Mouse (Mus musculus) midbrain, embryonic 13.5 days (tissue): Measurements from ENCODE around the gene Poldip2. TPM values are rescaled to one million over a fixed set of nuclear protein-coding genes. Genes with fewer than 3 reads are reported as not detected.
A peak's percentile ranks its signal among the peaks of the same experiment; 100 is the strongest.

Source experiments
- ATAC-seq: fragments of 200-750 bp; cut with Nextera tagmentation; 2 replicates; pipeline ENCODE4 v1.8.0; 2017; ENCODE audit warnings: mild to moderate bottlenecking, moderate TSS enrichment, moderate library complexity
- H3K27ac ChIP-seq: fragments of 300-500 bp; sonication (generic); 2 replicates; pipeline ENCODE4 v1.5.1; 2015; ENCODE audit warnings: inconsistent platforms, mild to moderate bottlenecking, moderate library complexity
- H3K27me3 ChIP-seq: fragments of 300-500 bp; sonication (generic); 2 replicates; pipeline ENCODE4 v1.6.1; 2015; ENCODE audit warnings: mild to moderate bottlenecking, inconsistent platforms
- H3K36me3 ChIP-seq: fragments of 300-500 bp; sonication (generic); 2 replicates; pipeline ENCODE4 v1.6.1; 2015; ENCODE audit warnings: mild to moderate bottlenecking, inconsistent platforms
- H3K4me1 ChIP-seq: fragments of 300-500 bp; sonication (generic); replicated peaks from 2 replicates; pipeline ENCODE4 v1.6.1; 2015; ENCODE audit warnings: inconsistent platforms
- H3K4me2 ChIP-seq: fragments of 300-500 bp; sonication (generic); replicated peaks from 2 replicates; pipeline ENCODE4 v1.6.1; 2015; ENCODE audit warnings: moderate library complexity, mild to moderate bottlenecking, inconsistent platforms
- H3K4me3 ChIP-seq: fragments of 300-500 bp; sonication (generic); replicated peaks from 2 replicates; pipeline ENCODE4 v1.5.1; 2015; ENCODE audit warnings: mild to moderate bottlenecking, inconsistent platforms
- H3K9ac ChIP-seq: fragments of 300-500 bp; sonication (generic); replicated peaks from 2 replicates; pipeline ENCODE4 v1.6.1; 2015; ENCODE audit warnings: mild to moderate bottlenecking, inconsistent platforms
- H3K9me3 ChIP-seq: fragments of 300-500 bp; sonication (generic); 2 replicates; pipeline ENCODE4 v1.6.1; 2016; ENCODE audit warnings: mild to moderate bottlenecking, inconsistent platforms
- WGBS: fragments of 180-500 bp; shearing (Covaris S2); methylation state at CpG from one replicate; pipeline ENCODE4 v1.1.7; 2015; 5-methylcytosine and 5-hydroxymethylcytosine counted together
- polyA plus RNA-seq: library from polyadenylated mRNA; unstranded; fragments of >200 nt; fragmentation: Nextera tagmentation; extraction: Ambion mirVana; gene quantifications from 2 replicates; pipeline ENCODE4 v1.2.1, GENCODE M21; 2015

Poldip2 gene
- polyA plus RNA-seq, 1 experiment from 2014 or later, result 176 TPM

DNA sequence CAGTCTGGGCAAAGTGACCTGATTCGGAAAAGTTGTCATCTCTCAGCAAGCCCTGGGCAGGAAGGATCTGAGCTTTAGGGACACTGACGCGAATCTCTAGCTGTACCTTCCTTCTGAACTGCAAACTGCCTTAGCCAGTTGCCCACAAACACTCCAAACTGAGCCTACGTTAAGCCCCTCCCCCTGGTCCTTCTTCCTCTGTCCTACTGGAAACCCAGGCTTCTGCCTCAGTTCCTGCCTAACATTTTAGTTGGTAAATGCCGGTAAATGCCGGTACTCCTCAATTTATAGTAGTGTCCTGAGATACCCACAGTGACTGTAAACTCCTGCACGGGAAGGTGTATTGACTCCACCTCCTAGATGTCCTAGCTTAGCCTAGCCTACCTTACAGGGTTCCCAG is 28.4 kb upstream of the Poldip2 start:
- no peak for ATAC-seq
- H3K4me2 ChIP-seq, result no peak overlapping the region
- no peak overlapping the region for H3K27ac ChIP-seq
- H3K9ac ChIP-seq, result no peak overlapping the region
- H3K36me3 ChIP-seq, result peaks cover 79% of the 10 kb centered on the region
- H3K9me3 ChIP-seq, result no peaks in the 10 kb centered on the region
- H3K4me3 ChIP-seq, result no peak overlapping the region
- H3K4me1 ChIP-seq, result 0 out of 2 replicates have a peak, but pooled peaks cover 3% of the 10 kb centered on the region
- 65% methylated on average over 7 of the region's 7 CpGs for whole genome bisulfite sequencing
- peaks cover 13% of the 10 kb centered on the region for H3K27me3 ChIP-seq

DNA sequence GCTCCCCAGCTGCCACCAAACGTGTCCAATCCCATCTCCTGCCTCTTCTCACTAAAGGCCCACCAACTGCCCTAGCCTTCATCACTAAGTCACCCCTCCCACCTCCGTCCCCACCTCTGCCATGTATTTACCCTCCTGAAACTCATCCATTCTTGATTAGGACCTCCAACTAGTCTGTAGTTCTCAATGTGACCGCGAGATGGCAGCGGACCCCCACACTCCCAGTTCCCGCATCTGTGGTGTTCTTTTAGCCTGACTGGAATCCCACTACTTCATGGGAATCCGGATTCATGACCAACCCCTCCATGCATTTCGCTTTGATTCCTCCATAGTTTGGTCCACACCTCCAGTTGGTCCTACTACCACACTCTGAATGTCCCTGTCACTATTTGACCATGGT is 23.8 kb upstream of the Poldip2 start:
- H3K9me3 ChIP-seq, result no peaks in the 10 kb centered on the region
- no peak overlapping the region for H3K4me2 ChIP-seq
- WGBS, result 4% methylated on average over 8 of the region's 8 CpGs
- peaks cover 17% of the 10 kb centered on the region for H3K4me1 ChIP-seq
- no peak overlapping the region for H3K27ac ChIP-seq
- 0 out of 2 replicates have a peak overlapping the region, but pooled peaks have one; percentile 28 for H3K9ac ChIP-seq
- H3K27me3 ChIP-seq, result peaks cover 46% of the 10 kb centered on the region
- H3K4me3 ChIP-seq, result no peak overlapping the region
- ATAC-seq, result no peak
- H3K36me3 ChIP-seq, result peaks cover 45% of the 10 kb centered on the region

DNA sequence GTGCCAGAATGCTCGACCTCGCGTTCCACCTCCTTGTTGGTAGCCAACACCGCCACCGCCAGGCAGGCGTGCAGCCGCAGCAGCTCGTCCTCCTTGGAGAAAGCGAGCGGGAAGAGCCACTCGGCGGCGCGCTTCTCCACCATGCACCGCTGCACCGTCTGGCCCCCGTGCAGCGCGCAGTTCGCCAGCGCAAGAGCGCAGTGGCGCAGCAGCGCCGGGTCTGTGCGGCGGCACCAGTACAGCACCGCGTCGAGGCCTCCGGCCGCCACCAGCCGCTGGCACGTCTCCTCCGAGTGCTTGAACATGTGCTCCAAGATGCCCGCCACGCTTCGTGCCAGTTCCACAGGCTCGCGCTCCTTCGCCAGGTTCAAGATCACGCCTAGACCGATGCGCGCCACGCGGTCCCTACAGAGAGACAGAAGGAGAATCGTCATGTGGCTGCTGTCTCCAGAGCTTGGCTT is 21.2 kb upstream of the Poldip2 start:
- no peaks in the 10 kb centered on the region for H3K9me3 ChIP-seq
- H3K9ac ChIP-seq, result peak overlapping the region; percentile 54
- no peak overlapping the region for H3K27ac ChIP-seq
- H3K4me2 ChIP-seq, result peak overlapping the region; percentile 54
- peak; percentile 91 for ATAC-seq
- WGBS, result 7% methylated on average over 48 of the region's 48 CpGs
- H3K4me1 ChIP-seq, result peaks cover 35% of the 10 kb centered on the region
- peak overlapping the region; percentile 26 for H3K4me3 ChIP-seq
- peaks cover 46% of the 10 kb centered on the region for H3K27me3 ChIP-seq
- peaks cover 24% of the 10 kb centered on the region for H3K36me3 ChIP-seq

DNA sequence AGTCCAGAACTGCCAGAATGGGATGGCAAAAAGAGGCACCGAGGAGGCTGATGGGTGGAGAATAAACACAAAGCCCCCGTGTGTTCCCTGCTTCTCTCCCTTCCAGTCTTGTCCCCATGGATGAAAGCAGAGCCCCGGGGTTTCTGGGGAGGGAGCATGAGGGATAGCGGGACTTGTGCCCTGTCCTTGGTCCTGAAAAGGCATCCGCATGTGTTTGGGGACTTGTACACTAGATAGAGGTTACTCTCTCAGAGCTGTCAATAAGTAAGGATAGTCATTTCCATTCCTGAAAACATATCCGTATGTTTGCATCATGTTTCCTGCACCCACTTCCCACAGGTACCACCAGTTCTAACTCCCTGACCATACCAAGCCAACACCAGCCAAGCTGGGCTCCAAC is 16.1 kb upstream of the Poldip2 start:
- ATAC-seq, result no peak
- Histone ChIP-seq H3K36me3 (no peaks in the 10 kb centered on the region), H3K9me3 (no peaks in the 10 kb centered on the region), H3K27me3 (peaks cover 26% of the 10 kb centered on the region), H3K4me3 (peak overlapping the region; percentile 88), H3K4me2 (peak overlapping the region; percentile 77), H3K27ac (no peak overlapping the region), H3K4me1 (peaks cover 46% of the 10 kb centered on the region), H3K9ac (peak overlapping the region; percentile 77)
- WGBS, result 9% methylated on average over 6 of the region's 6 CpGs

DNA sequence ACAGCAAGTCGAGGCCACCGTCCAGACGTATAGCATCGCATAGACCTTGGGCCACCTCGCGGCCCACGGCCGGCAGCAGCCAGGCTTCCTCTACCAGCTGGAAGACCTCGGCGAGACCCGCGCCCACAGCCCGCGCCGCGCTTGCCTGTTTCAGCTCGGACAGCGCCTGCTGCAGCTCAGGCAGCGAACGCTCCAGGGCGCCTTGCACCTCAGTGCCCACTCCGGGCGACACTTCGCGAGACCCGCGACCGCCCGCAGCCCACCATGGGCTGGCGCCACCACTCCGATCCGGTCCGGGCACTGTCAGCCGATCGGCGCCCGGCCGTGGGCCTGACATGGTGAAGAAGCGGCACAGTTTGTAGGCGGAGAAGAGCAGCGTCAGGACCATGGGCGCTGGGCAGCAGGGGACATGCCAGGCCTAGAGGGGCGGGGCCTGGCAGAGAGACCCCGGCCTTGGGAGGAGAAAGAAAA is 14.9 kb upstream of the Poldip2 start:
- H3K9me3 ChIP-seq, result no peaks in the 10 kb centered on the region
- H3K27me3 ChIP-seq, result peaks cover 16% of the 10 kb centered on the region; the same call in 1 of the 2 replicates
- H3K4me3 ChIP-seq, result peak overlapping the region; percentile 88
- ATAC-seq, result peak; percentile 82
- under 1% methylated on average over 44 of the region's 44 CpGs for WGBS
- H3K9ac ChIP-seq, result peak overlapping the region; percentile 77
- peak overlapping the region; percentile 77 for H3K4me2 ChIP-seq
- H3K27ac ChIP-seq, result peak overlapping the region; percentile 95
- H3K4me1 ChIP-seq, result peaks cover 41% of the 10 kb centered on the region
- H3K36me3 ChIP-seq, result no peaks in the 10 kb centered on the region

DNA sequence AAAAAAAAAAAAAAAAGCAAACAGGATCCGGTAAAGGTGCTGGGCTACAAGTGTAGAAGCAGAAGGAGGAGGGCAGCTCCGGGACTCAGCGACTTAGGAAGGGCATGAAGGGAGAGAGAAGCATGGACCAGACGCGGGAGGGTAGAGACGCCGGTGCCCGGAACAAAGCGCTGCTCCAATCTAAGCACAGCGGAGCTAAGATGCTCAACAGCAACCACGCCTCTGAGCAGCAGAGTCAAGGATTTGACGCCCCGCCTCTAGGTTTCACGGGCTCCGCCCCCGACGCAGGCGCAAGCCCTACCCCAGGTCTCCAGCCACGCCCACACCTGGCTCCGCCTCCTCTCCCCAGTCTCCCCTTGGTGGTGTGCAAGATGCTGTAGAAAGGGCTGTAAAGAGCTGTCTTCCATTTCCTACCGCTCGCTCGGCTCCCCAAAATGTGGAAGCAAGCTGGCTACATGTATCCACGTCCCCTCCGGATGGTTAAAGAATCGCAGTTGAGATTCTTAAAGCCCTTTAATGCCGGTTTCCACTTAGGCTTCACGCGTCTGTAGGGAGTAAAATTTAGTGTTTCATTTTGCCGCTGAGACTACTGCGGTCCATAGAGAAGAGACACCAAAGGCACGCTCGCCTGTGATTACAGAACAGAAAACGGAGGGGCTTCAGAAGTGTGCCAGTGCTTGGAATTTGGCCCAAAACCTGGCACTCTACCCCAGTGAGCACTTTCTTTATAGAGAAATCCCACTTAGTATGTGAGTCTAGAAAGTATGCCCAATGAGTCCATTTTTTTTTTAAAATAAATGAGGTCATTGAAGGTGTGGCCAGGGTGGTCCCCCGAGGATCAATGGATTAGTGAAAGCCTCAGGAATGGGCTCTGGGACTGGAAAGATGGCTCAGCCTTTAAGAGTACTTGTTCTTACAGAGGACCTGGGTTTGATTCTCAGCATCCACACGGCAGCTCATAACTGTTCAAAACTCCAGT is 14.2 kb upstream of the Poldip2 start, which contains the start of gene Sarm1:
Gene Sarm1, minus strand, starts transcription at position 211 of the 979 bp plus-strand sequence.
- Histone ChIP-seq H3K4me1 (peaks cover 41% of the 10 kb centered on the region), H3K9ac (peak within 1 kb of the TSS; percentile 77), H3K27ac (peak within 1 kb of the TSS; percentile 95), H3K4me2 (peak within 1 kb of the TSS; percentile 77), H3K27me3 (peaks cover 16% of the 10 kb centered on the region; the same call in 1 of the 2 replicates), H3K4me3 (peak within 1 kb of the TSS; percentile 88), H3K9me3 (no peaks in the 10 kb centered on the region), H3K36me3 (no peaks in the 10 kb centered on the region)
- peak; percentile 96 for ATAC-seq
- WGBS, result 3% methylated on average over 36 of the region's 36 CpGs

DNA sequence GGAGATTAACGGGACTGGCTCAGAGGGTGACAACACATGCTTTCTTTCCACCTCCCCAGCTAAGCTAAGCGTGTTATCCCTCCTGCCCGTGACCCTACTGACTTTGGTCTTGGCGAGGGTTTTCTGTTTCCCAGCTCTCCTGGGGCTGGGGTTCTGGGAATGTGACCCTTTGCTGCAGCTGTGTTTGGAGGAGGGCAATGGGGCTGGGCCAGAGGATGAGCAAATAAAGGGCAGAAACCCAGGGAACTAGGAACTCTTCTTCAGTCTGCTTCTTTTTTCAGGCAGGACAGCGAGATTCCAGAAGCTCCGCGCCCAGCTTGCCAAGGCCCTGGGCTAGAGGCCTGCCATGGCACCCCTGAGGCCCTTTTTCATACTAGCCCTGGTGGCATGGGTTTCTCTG is 13.0 kb upstream of the Poldip2 start, which contains the start of gene Vtn:
Gene Vtn, plus strand, starts transcription at position 88 of the 400 bp plus-strand sequence.
- 46% methylated on average over 7 of the region's 7 CpGs for WGBS
- H3K4me3 ChIP-seq, result peak within 1 kb of the TSS; percentile 88
- peaks cover 40% of the 10 kb centered on the region for H3K4me1 ChIP-seq
- H3K9ac ChIP-seq, result peak within 1 kb of the TSS; percentile 65
- H3K9me3 ChIP-seq, result no peaks in the 10 kb centered on the region
- no peaks in the 10 kb centered on the region for H3K36me3 ChIP-seq
- H3K4me2 ChIP-seq, result peak within 1 kb of the TSS; percentile 77
- no peak for ATAC-seq
- H3K27ac ChIP-seq, result peak within 1 kb of the TSS; percentile 95
- peaks cover 16% of the 10 kb centered on the region; the same call in 1 of the 2 replicates for H3K27me3 ChIP-seq

DNA sequence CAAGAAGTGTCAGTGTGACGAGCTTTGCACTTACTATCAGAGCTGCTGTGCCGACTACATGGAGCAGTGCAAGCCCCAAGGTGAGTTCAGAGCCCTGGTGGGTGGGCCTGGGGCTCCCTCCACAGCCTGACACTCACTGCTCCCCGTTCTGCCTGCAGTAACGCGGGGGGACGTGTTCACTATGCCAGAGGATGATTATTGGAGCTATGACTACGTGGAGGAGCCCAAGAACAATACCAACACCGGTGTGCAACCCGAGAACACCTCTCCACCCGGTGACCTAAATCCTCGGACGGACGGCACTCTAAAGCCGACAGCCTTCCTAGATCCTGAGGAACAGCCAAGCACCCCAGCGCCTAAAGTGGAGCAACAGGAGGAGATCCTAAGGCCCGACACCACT is 12.4 kb upstream of the Poldip2 start:
- H3K9me3 ChIP-seq, result no peaks in the 10 kb centered on the region
- H3K4me1 ChIP-seq, result peaks cover 35% of the 10 kb centered on the region
- ATAC-seq, result no peak
- H3K36me3 ChIP-seq, result no peaks in the 10 kb centered on the region
- peak overlapping the region; percentile 6; the same call in 1 of the 2 replicates for H3K4me2 ChIP-seq
- no peak overlapping the region for H3K27ac ChIP-seq
- peaks cover 16% of the 10 kb centered on the region; the same call in 1 of the 2 replicates for H3K27me3 ChIP-seq
- no peak overlapping the region for H3K4me3 ChIP-seq
- WGBS, result 42% methylated on average over 16 of the region's 16 CpGs
- 0 out of 2 replicates have a peak overlapping the region, but pooled peaks have one; percentile 6 for H3K9ac ChIP-seq

DNA sequence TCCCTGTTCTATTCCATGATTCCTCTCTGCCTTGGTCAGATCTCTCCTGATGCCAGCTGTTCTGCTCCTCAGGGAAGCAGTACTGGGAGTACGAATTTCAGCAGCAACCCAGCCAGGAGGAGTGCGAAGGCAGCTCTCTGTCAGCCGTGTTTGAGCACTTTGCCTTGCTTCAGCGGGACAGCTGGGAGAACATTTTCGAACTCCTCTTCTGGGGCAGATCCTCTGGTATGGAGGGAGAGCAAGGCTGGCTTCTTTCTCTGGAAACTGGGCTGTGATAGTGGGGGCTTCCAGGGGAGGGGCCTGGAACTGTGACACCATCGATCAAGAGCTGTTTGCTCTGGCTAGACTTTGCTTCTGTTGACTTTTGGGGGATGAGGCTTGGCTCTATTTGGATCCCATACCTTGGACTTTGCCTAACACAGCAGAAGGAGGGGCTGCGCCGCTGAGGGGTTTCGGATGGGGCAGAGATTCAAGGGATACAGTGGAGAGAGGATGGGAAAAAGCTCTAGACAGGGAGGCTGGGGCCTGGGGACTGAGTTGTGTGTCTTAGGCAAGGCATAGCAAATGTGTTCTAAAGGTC is 11.3 kb upstream of the Poldip2 start:
- Histone ChIP-seq H3K4me2 (no peak overlapping the region), H3K4me1 (peaks cover 23% of the 10 kb centered on the region), H3K9ac (0 out of 2 replicates have a peak overlapping the region, but pooled peaks have one; percentile 23), H3K36me3 (peaks cover 6% of the 10 kb centered on the region; the same call in 1 of the 2 replicates), H3K4me3 (no peak overlapping the region), H3K27ac (no peak overlapping the region), H3K27me3 (peaks cover 16% of the 10 kb centered on the region; the same call in 1 of the 2 replicates), H3K9me3 (no peaks in the 10 kb centered on the region)
- ATAC-seq, result no peak
- WGBS, result 84% methylated on average over 9 of the region's 9 CpGs

DNA sequence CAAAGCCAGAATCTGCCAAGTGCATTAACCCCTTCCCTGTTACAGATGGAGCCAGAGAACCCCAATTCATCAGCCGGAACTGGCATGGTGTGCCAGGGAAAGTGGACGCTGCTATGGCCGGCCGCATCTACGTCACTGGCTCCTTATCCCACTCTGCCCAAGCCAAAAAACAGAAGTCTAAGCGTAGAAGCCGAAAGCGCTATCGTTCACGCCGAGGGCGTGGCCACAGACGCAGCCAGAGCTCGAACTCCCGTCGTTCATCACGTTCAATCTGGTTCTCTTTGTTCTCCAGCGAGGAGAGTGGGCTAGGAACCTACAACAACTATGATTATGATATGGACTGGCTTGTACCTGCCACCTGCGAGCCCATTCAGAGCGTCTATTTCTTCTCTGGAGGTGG is 10.5 kb upstream of the Poldip2 start:
- WGBS, result 85% methylated on average over 20 of the region's 20 CpGs
- peaks cover 15% of the 10 kb centered on the region for H3K4me1 ChIP-seq
- no peak overlapping the region for H3K4me3 ChIP-seq
- H3K9me3 ChIP-seq, result no peaks in the 10 kb centered on the region
- no peak overlapping the region for H3K27ac ChIP-seq
- H3K36me3 ChIP-seq, result peaks cover 15% of the 10 kb centered on the region
- no peak overlapping the region for H3K9ac ChIP-seq
- peaks cover 16% of the 10 kb centered on the region; the same call in 1 of the 2 replicates for H3K27me3 ChIP-seq
- H3K4me2 ChIP-seq, result no peak overlapping the region
- no peak for ATAC-seq

DNA sequence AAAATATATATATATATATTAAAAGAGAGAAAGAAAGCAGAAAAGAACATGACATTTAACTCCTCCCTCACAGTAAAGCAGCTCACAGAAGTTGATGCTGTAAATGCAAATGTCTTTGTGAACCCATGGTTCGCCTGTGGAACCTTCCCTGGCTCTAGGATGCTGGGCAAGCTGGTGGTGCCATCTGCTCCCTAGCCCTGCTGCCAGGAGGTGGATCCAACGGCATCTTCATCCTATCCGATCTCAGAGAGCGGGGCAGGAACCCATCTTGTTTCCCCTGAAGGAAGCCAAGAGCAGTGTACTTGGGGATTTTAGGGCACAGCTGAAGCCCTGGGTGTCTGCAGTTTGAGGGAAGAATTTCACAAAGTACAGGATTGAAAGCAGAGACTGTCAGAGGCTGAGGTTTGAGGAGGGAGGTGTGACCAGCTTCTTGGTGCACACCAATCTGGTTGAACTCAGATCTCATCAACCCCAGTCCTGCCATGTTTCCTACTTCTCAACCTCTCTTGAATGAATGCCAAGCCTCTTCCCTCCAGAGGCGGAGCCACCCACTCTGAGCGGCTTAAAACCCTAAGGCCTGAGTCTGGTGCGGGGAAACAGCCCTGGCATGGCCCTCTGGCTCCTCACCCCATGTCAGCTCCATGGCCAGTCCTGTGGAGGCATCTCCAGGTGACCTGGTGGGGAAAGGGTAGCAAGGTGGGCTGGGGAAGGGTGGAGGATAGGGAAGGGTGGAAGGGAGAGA is 8.9 kb upstream of the Poldip2 start, which contains the start of gene Sebox:
Gene Sebox, plus strand, starts transcription at position 539 of the 742 bp plus-strand sequence.
- H3K27ac ChIP-seq, result no peak within 1 kb of the TSS
- WGBS, result 72% methylated on average over 7 of the region's 7 CpGs

More for the DNA sequence above, 8.9 kb upstream of the Poldip2 start, which contains the start of gene Sebox:
- ATAC-seq, result no peak
- Histone ChIP-seq H3K36me3 (peaks cover 29% of the 10 kb centered on the region), H3K4me2 (no peak within 1 kb of the TSS), H3K4me3 (no peak within 1 kb of the TSS), H3K4me1 (peaks cover 10% of the 10 kb centered on the region; the same call in 1 of the 2 replicates), H3K9ac (no peak within 1 kb of the TSS), H3K9me3 (no peaks in the 10 kb centered on the region), H3K27me3 (peaks cover 16% of the 10 kb centered on the region; the same call in 1 of the 2 replicates)
